Mouse (Mus musculus): ENCODE results near the gene Ric8a.
A peak's percentile ranks its signal among the peaks of the same experiment; 100 is the strongest.
"Not testable (repeated sequence)": the region's sequence is repeated elsewhere in the genome, so short reads cannot be mapped to it uniquely, and the experiment has no call there.

The Ric8a gene

GRCm38 (mm10) chr7:140890636-140891035, 33.9 kb downstream of the Ric8a start:
- DNase-seq (ENCODE audit: low read depth, low spot score), result not testable (repeated sequence)

DNA sequence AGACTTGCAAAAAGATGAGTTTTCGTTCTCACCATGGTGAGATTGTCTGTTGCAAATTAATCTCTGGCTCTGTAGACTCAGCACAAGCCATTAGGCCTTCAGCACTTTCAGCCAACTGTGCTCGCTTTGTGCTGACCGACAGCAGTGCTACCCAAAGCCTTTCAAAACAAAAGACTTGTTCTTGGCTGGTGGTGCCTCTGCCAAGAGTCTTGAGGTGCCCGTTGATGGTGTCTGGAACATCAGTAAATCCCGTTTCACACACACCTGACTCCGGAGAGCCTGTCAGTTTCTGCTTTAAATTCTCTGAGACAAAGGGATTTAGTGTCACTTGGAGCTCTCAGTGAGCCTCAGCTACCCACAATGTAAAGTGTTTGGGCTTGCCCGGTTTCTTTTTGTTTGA, 37.3 kb downstream of the Ric8a start:
- DNase-seq (ENCODE audit: low read depth, low spot score), result no peak

- DNase-seq (ENCODE audit: low read depth, low spot score), result no peak
Observed at GRCm38 (mm10) chr7:140894611-140895010, 37.9 kb downstream of the Ric8a start.

- no peak for DNase-seq (ENCODE audit: low read depth, low spot score)
Observed at GRCm38 (mm10) chr7:140897863-140898262, 41.1 kb downstream of the Ric8a start.

DNA sequence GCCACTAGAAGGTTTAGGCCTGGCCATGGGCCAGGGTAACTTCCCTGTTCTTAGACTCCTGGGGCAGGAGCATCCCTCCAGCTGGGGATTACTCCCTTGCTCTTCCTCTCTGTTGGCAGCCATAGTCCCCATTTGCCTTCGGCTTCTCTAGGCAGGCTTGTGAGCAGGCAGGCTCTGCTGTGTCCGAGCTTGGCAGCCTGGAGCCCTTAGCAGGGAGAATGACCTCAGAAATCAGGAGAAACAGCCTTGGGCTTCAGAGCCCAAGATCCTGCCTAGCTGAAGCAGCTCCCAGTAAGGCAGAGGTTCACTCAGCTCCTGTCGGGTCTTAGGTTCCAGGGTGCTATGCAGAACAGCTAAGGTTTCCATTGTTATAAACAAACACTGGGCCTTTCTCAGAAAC, 42.4 kb downstream of the Ric8a start:
- DNase-seq (ENCODE audit: low read depth, low spot score), result no peak

GRCm38 (mm10) chr7:140900220-140900619, 43.5 kb downstream of the Ric8a start, which contains the start of gene Cox8b:
Cox8b (minus strand) TSS chr7:140900446.
- DNase-seq (ENCODE audit: low read depth, low spot score), result no peak

DNA sequence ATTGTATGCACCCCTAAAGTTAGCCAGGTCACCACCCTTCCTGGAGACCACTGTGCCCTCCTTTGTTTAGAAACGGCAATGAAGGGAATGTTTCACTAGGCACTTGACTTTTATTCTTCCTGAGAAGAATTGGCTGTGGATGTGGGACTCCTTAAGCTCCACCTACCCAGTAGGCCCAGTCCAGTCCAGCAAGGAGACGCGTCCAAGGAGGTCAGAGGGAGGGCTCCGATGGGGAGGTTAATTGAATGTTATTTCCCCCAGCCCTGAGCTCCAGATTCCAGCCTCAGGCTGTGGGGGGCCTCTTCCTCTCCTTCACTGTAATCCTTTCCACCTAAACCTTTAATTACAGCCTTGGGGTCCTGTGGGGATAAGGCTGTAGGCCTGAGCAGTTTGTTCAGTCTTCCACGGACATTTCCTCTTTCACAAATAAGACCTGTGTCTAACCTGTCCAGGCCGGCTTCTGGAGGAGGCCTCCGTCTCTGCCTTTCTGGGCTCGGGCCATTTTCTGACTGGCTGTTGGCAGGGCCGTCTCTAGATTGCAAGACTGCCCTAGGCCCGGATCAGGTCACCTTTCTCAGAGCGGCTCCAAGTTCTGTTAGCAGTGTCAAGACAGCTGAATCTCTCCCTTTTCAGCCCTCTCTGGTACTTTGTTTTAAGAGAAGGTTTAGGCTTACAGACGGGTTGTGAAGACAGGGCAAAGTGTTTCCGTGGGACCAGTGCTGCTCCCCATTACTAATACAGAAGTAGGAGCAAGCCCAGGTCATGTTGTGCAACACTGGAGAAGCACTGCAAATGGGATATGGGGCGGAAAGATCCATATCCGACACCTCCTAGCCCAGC, 45.5 kb downstream of the Ric8a start:
- DNase-seq (ENCODE audit: low read depth, low spot score), result no peak

DNA sequence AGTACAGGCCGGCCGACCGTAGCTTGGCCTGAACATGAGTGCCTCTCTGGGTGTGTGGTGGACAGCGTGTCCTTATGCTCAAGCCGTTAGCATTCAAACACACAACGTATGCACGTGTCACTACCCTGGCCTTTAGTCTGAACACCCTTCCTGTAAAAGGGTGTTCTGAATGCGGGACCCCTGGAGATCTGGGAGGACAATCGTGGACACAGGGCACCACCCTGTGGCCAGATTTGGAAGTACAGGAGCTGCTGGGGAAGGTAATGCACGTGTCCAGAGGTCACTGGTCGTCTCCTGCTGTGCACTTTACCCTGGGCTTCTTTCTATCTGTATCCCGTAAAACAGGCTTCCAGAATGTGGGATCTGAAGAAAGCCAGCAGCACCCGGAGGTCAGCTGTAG, 46.5 kb downstream of the Ric8a start:
- no peak for DNase-seq (ENCODE audit: low read depth, low spot score)

DNA sequence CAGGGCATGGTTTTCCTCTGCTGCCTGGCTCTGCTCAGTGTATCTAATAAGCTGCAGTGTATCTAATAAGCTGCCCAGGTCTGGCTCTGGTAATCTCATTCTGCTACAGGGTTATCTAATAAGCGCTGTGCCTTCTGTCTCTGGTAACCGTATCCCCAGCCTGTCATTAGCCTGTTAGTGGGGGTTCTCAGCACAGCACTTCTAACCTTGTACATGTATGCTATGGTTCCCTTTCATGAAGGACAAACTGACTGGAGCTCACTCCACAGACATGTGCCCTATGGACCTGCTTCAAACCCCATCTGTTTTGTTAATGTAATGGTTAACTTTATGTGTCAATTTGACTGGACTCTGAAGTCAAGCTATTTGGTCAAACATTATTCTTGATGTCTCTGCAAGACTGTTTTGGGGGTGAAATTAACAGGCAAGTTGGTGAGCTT, 48.9 kb downstream of the Ric8a start:
- DNase-seq (ENCODE audit: low read depth, low spot score), result no peak

GRCm38 (mm10) chr7:140907131-140907530, 50.4 kb downstream of the Ric8a start:
- no peak for DNase-seq (ENCODE audit: low read depth, low spot score)

GRCm38 (mm10) chr7:140907697-140908096, 50.9 kb downstream of the Ric8a start:
- DNase-seq (ENCODE audit: low read depth, low spot score), result no peak

GRCm38 (mm10) chr7:140908181-140908580, 51.4 kb downstream of the Ric8a start:
- DNase-seq (ENCODE audit: low read depth, low spot score), result no peak

DNA sequence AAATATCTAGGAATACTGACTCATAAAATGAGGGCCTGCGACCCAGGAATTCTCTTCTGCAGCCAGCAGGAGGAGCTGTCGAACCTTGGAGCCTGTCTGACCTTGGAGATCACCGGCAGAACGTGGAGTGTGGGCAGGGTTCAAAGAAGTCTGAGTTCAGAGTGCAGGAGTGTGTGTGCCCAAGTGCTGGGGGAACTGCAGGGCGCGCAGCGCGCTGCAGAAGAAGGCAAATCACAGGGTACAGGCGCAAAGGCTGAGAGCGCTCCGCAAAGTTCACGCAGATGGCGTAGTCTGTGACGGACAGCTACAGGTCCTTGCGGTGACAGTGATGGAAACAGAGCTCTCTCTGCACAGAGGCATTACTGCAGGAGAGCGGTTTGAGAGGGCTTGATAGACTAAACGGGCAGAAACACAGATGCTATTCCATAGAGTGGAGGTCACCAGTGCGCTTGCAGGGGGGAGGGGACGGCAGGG, 51.9 kb downstream of the Ric8a start:
- DNase-seq (ENCODE audit: low read depth, low spot score), result no peak

DNA sequence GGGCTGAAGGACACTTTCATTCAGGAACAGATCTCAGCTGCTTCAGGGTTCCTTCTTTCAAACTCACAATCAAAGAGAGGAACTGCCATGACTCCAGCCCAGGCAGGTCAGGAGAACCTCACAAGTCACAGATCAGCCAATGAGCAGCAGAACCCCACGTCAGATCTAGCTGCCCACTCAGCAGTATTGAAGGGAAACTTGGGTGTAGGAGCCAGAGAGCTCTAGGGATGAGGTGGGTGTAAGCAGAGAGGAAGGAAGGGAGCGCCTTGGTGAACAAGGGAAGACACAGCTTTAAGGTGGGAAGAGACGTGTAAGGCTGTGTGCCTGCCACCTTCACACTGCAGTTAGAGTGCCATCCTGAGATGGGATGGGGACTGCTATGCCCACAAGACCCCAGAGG, 55.5 kb downstream of the Ric8a start:
- DNase-seq (ENCODE audit: low read depth, low spot score), result peak; percentile 64

DNA sequence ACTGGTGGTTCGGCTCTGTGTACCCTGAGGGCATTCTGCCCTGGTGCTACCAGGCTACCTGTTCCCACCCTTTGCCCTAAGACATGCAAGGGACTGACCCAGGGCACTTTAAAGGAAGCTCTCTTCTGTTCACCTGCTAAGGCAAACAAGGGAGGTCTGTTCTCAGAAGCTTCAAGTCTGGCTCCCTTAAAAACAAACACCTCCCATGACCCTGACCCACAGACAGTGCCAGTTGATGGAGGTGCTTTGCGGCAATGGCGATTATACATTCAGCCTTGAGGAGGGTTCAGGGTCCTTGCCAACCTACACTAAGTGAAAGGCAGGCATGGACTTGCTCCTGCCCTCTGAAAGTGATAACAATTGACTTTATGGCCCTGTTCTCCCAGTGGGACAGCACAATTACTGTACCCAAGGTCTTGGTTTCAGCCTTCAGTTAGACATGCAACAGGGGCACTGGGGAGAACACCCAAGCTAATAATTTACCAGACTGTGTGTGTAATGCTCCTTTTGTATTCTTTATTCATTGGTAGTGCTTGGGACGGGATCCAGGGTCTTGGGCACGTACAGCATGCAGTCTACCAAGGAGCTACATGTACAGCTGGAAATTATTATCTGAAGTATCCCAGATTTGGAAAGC, 56.2 kb downstream of the Ric8a start:
- no peak for DNase-seq (ENCODE audit: low read depth, low spot score)

Measured in telencephalon, adult 2 months (tissue).